Mouse (Mus musculus): ENCODE measurements at regions not wholly inside any gene's neighbourhood (a gene's known extent, or its start where the extent isn't known, plus 50 kb on each side); places are given as distances from the start of the nearest gene placed in this dataset.

DNA sequence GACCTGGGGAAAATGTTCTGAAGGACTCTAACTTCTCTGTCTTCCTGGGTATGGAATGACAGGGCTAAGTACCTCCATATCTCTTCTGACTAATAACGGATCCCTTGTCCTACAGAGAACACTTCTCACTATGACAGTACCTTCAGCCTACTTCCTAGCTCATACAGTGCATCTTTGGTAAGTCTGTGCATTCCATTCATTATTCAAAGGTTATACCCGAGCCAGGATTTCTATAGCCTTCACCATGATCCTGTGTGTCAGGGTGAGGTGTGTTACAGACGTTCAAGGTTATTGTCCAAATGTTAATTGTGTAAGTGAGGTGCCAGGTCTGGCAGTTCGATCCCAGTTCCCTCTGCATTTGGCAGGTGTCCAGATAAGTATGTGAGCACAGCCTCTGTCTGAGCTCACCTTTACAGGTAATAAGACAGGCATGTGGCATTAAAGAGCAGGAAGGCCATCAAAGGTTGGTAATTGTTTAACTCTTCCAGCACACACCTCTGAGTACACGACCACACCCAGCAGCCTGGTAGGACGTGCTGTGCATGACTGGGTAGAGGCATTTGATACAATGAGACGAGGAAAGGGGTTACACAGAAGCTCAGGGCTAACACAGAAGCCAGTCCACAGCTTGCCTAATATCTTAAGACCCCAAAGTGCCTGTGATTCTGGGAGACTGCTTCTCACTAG lies 96.3 kb upstream of the Bmp2 start:
- no peak for TF ChIP-seq CTCF (conservative IDR thresholded peaks at IDR 0.05)
- no peak for DNase-seq (ENCODE audit: low spot score in 2 of 2)
- H3K4me3 ChIP-seq, result no peak overlapping the region
- H3K27ac ChIP-seq, result no peak overlapping the region

DNA sequence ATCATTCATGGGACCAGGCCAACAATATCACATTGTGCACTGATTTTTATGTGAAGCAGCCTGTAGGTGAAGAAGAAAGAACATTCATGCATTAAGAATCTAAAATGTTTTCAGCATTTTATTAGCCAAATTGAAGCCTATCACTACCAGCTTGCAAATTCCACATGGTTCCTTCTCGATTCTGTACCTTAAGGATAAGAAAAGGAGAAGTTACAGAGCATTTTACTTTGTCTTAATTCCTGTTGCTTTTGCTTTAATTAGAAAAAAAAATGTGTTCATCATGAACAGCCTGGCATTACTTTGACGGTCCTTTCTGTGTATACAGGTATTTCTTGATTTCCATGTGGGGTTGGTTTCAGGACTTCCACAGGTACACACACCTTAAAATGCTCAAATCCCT lies 95.2 kb upstream of the Bmp2 start:
- no peak for DNase-seq (ENCODE audit: low spot score in 2 of 2)
- TF ChIP-seq CTCF (conservative IDR thresholded peaks at IDR 0.05), result no peak
- H3K4me3 ChIP-seq, result no peak overlapping the region
- no peak overlapping the region for H3K27ac ChIP-seq

DNA sequence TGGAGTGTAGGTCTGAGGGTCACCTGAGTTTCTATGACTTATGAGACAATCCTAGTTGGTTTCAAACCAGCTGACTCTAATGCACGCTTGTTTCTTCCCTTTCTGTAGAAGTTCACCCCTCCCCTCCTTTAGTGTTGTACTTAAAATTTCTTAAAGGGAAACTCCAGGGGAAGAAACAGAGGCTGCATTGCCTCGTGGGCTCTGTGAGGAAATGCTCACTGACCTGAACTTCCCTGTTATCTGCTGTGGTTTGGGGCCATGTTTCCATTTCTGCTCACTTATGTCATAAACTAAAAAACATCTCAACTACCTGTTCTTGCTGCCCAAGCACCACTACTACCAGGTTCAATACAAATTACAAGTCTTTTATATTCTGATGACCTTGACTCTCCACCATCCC lies 93.2 kb upstream of the Bmp2 start:
- H3K27ac ChIP-seq, result no peak overlapping the region
- no peak for TF ChIP-seq CTCF (conservative IDR thresholded peaks at IDR 0.05)
- no peak overlapping the region for H3K4me3 ChIP-seq
- DNase-seq (ENCODE audit: low spot score in 2 of 2), result no peak

DNA sequence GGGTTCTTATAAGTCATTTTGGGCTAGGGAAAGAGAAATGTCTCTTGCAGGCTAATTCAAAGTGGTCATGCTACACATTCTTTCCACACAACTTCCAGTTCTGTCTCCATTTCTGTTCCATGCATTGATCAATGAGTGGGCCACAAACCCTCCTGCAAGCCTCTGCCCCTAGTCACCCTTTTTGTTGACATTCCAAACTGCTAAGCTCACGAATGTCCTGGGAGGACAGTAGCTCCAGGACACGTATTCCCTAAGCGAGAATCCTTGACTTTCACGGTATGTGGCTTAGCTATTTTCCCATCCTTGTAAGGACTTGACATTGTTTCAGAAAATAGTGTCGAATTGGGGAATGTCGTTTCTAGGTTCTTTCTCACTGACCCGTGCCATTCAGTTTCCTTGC lies 91.1 kb upstream of the Bmp2 start:
- H3K4me3 ChIP-seq, result no peak overlapping the region
- no peak for DNase-seq (ENCODE audit: low spot score in 2 of 2)
- no peak overlapping the region for H3K27ac ChIP-seq
- no peak for TF ChIP-seq CTCF (conservative IDR thresholded peaks at IDR 0.05)

DNA sequence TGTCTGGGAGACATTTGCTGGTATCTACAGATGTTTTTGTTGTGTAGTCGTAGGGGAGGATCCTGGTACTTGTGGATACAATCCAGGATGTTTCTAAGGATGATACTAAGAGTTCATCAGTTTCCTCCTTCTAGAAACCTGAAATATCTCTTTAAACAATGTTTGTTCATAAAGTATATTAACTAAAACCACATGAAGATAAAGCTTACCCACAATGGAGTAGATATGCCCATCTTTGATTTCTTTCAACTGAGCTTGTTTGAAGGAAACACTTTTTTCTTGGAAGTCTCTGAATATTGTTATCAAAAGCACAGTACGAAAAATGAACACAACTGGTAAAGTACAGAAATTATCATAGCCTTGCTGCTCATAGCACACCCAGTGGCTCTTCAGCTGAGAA lies 89.6 kb upstream of the Bmp2 start:
- Histone ChIP-seq H3K4me3 (no peak overlapping the region), H3K27ac (no peak overlapping the region)
- DNase-seq (ENCODE audit: low spot score in 2 of 2), result no peak
- TF ChIP-seq CTCF (conservative IDR thresholded peaks at IDR 0.05), result no peak

DNA sequence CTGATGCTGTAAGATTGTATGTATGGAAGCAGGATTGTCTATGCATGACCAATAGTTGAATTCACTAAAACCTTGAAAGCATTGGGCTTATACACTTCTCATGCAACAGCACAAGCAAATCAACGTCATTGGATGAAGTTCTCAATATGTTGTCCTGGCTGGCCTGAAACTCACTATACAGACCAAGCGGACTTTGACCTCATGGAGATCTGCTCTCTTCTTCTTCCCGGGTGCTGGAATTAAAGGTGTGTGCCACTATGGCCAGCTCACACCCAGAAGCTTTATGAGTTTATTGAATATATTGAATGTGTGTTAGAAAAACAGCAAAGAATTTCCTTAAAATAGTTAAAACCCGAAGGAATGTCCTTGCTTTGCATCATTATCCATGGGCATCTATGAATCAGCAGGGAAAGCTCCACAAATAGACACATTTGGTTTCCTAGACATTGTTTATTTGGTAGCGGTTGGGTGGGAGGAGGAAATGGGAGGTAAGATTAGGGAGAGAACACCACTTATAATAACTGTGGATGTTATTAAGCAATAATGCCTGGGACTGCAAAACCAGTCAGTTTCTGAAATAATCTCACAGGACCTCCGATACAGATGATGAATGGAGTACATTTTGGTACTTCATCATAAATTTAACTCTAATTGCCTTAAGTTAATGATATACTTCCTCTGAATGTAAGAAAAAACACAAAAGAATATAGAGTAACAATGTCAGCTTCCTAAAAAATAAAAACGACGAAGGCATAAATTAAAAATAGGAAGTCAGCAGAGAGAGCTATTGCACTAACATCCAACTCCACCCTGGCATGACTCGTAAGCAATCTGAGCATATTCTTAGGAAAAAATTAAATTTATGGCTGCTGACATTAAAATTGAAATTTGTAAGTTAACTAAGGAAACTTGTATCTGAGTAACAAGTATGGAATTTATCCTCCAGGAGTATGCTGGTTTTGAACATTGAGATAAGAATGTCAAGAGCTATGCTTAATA lies 84.5 kb upstream of the Bmp2 start:
- Histone ChIP-seq H3K4me3 (no peak overlapping the region), H3K27ac (no peak overlapping the region)
- no peak for DNase-seq (ENCODE audit: low spot score in 2 of 2)
- no peak for TF ChIP-seq CTCF (conservative IDR thresholded peaks at IDR 0.05)

DNA sequence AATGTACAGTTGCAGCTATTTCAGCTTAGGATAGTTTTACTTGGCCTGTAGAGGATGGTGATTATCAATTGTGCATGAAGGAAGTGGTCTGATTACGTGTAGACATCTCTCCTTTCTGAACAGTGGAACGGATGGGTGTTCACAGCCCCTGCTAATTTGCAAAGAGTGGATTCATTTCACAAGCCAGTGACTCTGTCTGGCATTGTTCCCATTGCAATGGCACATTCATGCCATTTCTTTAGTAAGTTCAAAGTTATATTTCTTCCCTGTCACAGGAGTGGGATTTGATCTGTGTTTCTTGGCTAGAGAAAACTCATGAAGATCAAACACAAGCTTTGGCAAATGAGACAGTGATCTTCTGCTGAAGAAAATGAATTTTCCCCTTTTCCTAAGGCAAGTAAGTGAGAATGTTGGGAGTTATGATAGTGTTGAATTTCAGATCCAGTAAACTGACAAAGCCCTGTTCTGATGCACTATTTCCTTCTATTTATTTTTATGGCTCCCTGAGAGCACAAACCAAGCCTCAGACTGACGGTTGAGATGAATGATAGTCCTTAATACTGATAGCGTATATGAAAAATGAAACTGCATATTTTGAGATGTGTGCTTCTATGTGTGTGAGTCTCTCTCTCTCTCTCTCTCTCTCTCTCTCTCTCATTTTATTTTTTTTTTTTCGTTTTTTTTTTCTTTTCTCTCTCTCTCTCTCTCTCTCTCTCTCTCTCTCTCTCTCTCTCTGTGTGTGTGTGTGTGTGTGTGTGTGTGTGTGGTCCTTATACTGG lies 78.8 kb upstream of the Bmp2 start:
- Histone ChIP-seq H3K27ac (no peak overlapping the region), H3K4me3 (no peak overlapping the region)
- TF ChIP-seq CTCF (conservative IDR thresholded peaks at IDR 0.05), result no peak
- DNase-seq (ENCODE audit: low spot score in 2 of 2), result no peak

DNA sequence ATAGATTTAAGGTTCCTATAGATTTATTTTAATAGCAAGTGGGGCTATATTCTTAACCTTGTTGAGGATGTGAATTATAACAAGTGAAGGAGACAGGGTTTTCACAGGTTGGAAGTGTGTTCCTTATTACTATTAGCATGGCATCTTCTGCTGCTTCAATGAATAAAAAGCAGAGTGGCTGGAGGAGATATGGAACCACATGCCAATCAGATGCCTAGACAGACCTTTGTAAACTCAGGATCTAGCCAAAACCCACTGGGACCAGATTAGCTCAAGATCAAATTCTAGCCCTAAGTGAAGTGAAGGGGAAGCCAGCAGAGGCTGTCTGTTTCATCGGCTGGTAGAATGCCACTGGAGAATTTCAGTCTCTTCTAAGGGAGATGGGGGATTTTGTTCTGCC lies 77.8 kb upstream of the Bmp2 start:
- DNase-seq (ENCODE audit: low spot score in 2 of 2), result no peak
- TF ChIP-seq CTCF (conservative IDR thresholded peaks at IDR 0.05), result no peak
- Histone ChIP-seq H3K27ac (no peak overlapping the region), H3K4me3 (no peak overlapping the region)

DNA sequence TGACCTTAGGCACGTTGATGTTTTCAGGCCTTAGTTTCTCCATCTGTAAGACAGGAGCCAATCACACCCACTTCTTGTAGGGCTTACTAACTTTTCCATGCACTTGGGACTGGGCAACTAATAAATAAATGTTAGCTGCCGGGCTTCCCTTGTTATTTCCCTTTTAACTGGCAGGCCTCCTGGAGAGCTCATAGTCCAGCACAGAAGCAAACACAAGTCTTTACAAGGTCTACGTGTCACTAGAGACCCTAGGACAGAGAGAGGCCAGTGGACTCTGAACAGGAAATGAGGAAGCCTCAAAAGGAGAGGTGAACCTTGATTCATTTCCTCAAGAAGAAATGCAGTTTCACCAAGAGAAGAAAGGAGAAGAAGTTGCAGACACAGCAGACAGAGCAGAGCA lies 71.1 kb upstream of the Bmp2 start:
- DNase-seq (ENCODE audit: low spot score in 2 of 2), result no peak
- Histone ChIP-seq H3K4me3 (no peak overlapping the region), H3K27ac (no peak overlapping the region)
- TF ChIP-seq CTCF (conservative IDR thresholded peaks at IDR 0.05), result no peak

DNA sequence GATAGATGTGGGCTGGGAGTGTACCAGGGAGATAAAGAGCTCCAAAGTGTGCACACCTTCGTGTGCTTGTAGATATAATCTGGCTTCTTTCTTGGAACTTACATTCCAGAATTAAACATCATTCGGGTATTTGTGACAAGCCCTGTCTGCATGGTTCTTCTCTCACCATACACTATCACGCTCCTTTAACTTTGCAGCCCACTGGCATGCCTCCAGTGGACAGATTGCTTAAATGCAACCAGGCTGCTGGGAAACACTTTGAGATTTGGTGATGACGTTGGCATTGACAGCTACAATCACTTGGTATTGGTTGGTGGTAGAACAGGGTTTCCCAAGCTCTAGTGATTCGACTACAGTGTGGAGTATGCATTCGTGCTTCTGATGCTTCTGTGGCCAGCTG lies 70.7 kb upstream of the Bmp2 start:
- no peak for DNase-seq (ENCODE audit: low spot score in 2 of 2)
- no peak for TF ChIP-seq CTCF (conservative IDR thresholded peaks at IDR 0.05)
- Histone ChIP-seq H3K27ac (no peak overlapping the region), H3K4me3 (no peak overlapping the region)

DNA sequence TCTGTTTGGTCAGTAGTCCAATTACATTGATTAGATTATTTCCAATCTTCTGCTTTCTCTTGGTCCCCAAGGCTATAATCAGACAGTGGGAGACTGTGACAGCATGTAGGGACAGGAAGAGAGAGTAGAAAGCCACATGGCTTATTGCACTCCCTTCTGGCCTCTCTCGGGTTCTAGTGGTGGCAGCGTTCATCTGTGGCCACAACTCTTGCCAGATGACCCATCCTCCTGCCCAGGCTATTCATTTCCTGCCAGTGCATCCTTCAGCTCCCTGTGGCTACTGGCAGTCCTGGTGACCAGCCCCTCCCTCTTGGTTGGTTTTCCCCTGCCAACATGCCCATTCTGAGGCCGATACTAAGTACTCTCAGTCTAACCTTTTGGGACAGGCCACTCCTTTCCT lies 70.2 kb upstream of the Bmp2 start:
- TF ChIP-seq CTCF (conservative IDR thresholded peaks at IDR 0.05), result no peak
- no peak overlapping the region for H3K27ac ChIP-seq
- no peak for DNase-seq (ENCODE audit: low spot score in 2 of 2)
- H3K4me3 ChIP-seq, result no peak overlapping the region

DNA sequence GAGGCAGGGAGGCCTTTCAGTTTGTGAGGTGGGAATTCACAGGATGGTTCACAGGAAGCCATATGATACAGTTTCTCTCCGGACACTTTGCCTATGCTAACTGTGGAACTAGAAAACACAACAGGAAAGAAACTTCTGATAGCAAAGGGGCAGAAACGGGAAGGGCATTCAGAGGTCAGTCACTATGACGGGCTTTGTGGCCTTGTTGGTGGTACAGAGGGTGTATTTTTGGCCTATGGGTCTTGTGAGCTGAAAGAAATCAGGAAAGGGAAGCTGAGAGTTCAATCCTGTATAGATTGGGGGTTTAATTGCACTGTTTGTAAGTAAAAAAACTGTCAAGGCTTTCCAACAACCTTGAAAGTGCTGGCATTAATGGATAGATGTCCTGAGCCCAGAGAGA lies 56.5 kb upstream of the Bmp2 start:
- no peak overlapping the region for H3K4me3 ChIP-seq
- TF ChIP-seq CTCF (conservative IDR thresholded peaks at IDR 0.05), result no peak
- no peak overlapping the region for H3K27ac ChIP-seq
- DNase-seq (ENCODE audit: low spot score in 2 of 2), result no peak

DNA sequence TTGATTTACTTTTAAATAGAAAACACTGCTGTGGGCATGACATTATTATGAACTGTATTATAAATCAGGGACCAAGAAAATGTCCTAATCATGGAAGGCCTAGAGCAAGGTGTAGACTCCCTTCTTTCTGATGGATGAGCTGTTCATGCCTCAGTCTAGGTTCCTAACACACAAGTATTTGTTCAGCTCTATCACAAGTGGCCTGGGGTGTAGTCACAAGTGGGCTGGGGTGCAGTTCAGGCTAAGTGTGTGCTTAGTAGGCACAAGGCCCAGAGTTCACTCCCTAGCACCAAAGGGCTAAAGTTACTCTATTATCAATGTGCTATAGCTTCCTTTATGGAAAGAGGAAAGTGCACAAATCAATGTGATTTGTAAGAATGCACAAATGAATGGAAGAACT lies 55.6 kb upstream of the Bmp2 start:
- no peak overlapping the region for H3K4me3 ChIP-seq
- no peak for DNase-seq (ENCODE audit: low spot score in 2 of 2)
- TF ChIP-seq CTCF (conservative IDR thresholded peaks at IDR 0.05), result no peak
- no peak overlapping the region for H3K27ac ChIP-seq
